Mouse (Mus musculus) embryonic facial prominence, embryonic 14.5 days (tissue): ENCODE results near the gene Gm815. TPM values are rescaled to one million over a fixed set of nuclear protein-coding genes. Genes with fewer than 3 reads are reported as not detected.
A peak's percentile ranks its signal among the peaks of the same experiment; 100 is the strongest.

Source experiments
- ATAC-seq: fragments of 200-750 bp; cut with Nextera tagmentation; 2 replicates; pipeline ENCODE4 v1.8.0; 2017; ENCODE audit warnings: low read depth, moderate number of reproducible peaks, moderate TSS enrichment
- DNase-seq: peaks from one replicate; pipeline ENCODE4 v3.0.0-alpha.2; 2015; ENCODE audit warnings: low spot score
- H3K27ac ChIP-seq: fragments of 300-500 bp; sonication (generic); replicated peaks from 2 replicates; pipeline ENCODE4 v1.5.1; 2014; ENCODE audit warnings: low read depth, mild to moderate bottlenecking, low read length, moderate library complexity
- H3K27me3 ChIP-seq: fragments of 300-500 bp; sonication (generic); replicated peaks from 2 replicates; pipeline ENCODE4 v1.6.1; 2014; ENCODE audit warnings: low read length; ENCODE audit not compliant: control insufficient read depth, insufficient read depth
- H3K36me3 ChIP-seq: fragments of 300-500 bp; sonication (generic); 2 replicates; pipeline ENCODE4 v1.6.1; 2014; ENCODE audit warnings: low read length, mixed read lengths; ENCODE audit not compliant: control insufficient read depth, insufficient read depth
- H3K4me1 ChIP-seq: fragments of 300-500 bp; sonication (generic); 2 replicates; pipeline ENCODE4 v1.6.1; 2014; ENCODE audit warnings: antibody characterized with exemption, low read length; ENCODE audit not compliant: control insufficient read depth, insufficient read depth
- H3K4me2 ChIP-seq: fragments of 300-500 bp; sonication (generic); 2 replicates; pipeline ENCODE4 v1.6.1; 2014; ENCODE audit warnings: low read depth, mild to moderate bottlenecking, low read length, moderate library complexity, mixed read lengths
- H3K4me3 ChIP-seq: fragments of 300-500 bp; sonication (generic); 2 replicates; pipeline ENCODE4 v1.5.1; 2014; ENCODE audit warnings: low read depth, mild to moderate bottlenecking, low read length
- H3K9ac ChIP-seq: fragments of 300-500 bp; sonication (generic); 2 replicates; pipeline ENCODE4 v1.6.1; 2014; ENCODE audit warnings: low read depth, mild to moderate bottlenecking, low read length, moderate library complexity, mixed read lengths
- H3K9me3 ChIP-seq: fragments of 300-500 bp; sonication (generic); 2 replicates; pipeline ENCODE4 v1.6.1; 2016; ENCODE audit warnings: low read length; ENCODE audit not compliant: control insufficient read depth
- WGBS: fragments of 180-500 bp; shearing (Covaris S2); extraction: QIAGEN DNeasy Blood & Tissue Kit; methylation state at CpG from one replicate; pipeline ENCODE4 v1.1.7; 2014; 5-methylcytosine and 5-hydroxymethylcytosine counted together
- polyA plus RNA-seq: library from polyadenylated mRNA; unstranded; fragments of >200 nt; fragmentation: Nextera tagmentation; extraction: Ambion mirVana; gene quantifications from 2 replicates; pipeline ENCODE4 v1.2.1, GENCODE M21; 2014

The Gm815 gene
- polyA plus RNA-seq, 1 experiment from 2014 or later, result not detected

DNA sequence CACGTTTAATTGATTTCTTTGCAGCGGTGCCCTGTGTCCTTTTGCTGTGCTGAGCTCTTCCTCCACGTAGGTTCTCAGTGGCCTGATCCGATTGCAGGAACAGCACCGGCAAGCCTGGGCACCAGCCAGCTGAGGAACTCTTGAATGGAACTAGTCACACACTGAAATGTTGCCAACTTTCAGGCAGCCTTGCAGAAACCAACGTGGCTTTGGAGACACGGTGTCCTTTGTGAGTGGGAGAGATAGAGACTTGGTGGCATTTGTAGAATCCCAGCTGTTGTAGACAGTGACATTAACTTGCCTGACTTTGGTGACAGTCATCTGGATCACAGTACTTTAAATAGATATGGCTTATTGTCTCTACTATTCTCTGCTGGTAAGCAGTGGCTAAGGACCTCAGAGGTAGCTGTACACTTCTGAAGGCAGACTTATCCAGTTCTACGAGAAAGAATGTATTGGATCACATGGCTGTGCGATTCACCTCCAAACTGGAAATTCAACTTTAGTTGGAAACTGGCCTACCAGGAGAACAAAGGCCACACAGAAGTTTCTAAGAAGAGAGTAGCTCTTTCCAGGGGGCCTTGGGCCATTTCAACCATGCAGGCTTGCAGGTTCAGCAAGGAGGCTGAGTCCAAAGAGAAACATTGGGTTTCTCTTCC, 5.8 kb downstream of the Gm815 start:
- Histone ChIP-seq H3K27ac (peak overlapping the region; percentile 31; the same call in 1 of the 2 replicates), H3K9me3 (0 out of 2 replicates have a peak, but pooled peaks cover 5% of the 10 kb centered on the region), H3K4me1 (0 out of 2 replicates have a peak, but pooled peaks cover 5% of the 10 kb centered on the region), H3K4me3 (no peak overlapping the region), H3K27me3 (no peaks in the 10 kb centered on the region), H3K4me2 (no peak overlapping the region), H3K9ac (no peak overlapping the region), H3K36me3 (no peaks in the 10 kb centered on the region)
- ATAC-seq, result peak; percentile 71; the same call in 1 of the 2 replicates
- peak; percentile 78 for DNase-seq
- WGBS, result 62% methylated on average over 9 of the region's 9 CpGs

GRCm38 (mm10) chr19:26892861-26893260, 7.2 kb downstream of the Gm815 start:
- 0 out of 2 replicates have a peak, but pooled peaks cover 5% of the 10 kb centered on the region for H3K9me3 ChIP-seq
- H3K27me3 ChIP-seq, result no peaks in the 10 kb centered on the region
- no peak overlapping the region for H3K4me2 ChIP-seq
- 58% methylated on average over 5 of the region's 5 CpGs for WGBS
- no peak overlapping the region for H3K27ac ChIP-seq
- 0 out of 2 replicates have a peak, but pooled peaks cover 5% of the 10 kb centered on the region for H3K4me1 ChIP-seq
- H3K9ac ChIP-seq, result no peak overlapping the region
- H3K4me3 ChIP-seq, result no peak overlapping the region
- no peak for DNase-seq
- H3K36me3 ChIP-seq, result no peaks in the 10 kb centered on the region
- ATAC-seq, result no peak

DNA sequence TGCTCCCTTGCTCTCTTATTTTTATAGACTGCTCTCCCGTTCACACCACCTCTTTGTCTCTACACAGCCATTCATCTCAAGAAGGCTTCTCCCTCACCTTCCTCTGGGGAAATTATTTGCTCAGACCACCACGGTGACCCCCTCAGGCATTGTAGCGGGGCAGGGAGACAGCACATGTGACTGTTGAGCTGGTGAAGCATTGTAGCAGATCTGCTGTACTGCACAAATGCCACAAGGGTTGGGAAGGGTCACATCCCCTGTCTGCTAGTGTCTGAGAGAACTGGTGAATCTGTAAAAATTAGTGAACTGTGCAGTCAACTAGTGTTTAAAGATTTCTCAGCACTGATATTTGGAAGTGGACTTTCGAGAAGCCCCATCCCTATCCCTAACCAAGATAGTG, 16.5 kb downstream of the Gm815 start:
- Histone ChIP-seq H3K27ac (no peak overlapping the region), H3K4me1 (no peaks in the 10 kb centered on the region), H3K27me3 (no peaks in the 10 kb centered on the region), H3K9me3 (no peaks in the 10 kb centered on the region), H3K9ac (no peak overlapping the region), H3K4me2 (no peak overlapping the region), H3K4me3 (no peak overlapping the region), H3K36me3 (no peaks in the 10 kb centered on the region)
- WGBS, result 51% methylated on average over 4 of the region's 4 CpGs
- DNase-seq (no peak), ATAC-seq (no peak)

- WGBS, result 46% methylated on average over 1 of the region's 1 CpGs
- Histone ChIP-seq H3K27ac (no peak overlapping the region), H3K4me3 (no peak overlapping the region), H3K4me1 (no peaks in the 10 kb centered on the region), H3K27me3 (no peaks in the 10 kb centered on the region), H3K9ac (no peak overlapping the region), H3K4me2 (no peak overlapping the region), H3K36me3 (no peaks in the 10 kb centered on the region), H3K9me3 (no peaks in the 10 kb centered on the region)
- DNase-seq, result peak; percentile 19
- no peak for ATAC-seq
Observed at GRCm38 (mm10) chr19:26914245-26914644, 28.6 kb downstream of the Gm815 start.

GRCm38 (mm10) chr19:26920816-26921215, 35.1 kb downstream of the Gm815 start:
- DNase-seq (peak; percentile 17), ATAC-seq (no peak)
- no peak overlapping the region for H3K4me3 ChIP-seq
- no peak overlapping the region for H3K27ac ChIP-seq
- WGBS, result 46% methylated on average over 2 of the region's 2 CpGs
- H3K36me3 ChIP-seq, result no peaks in the 10 kb centered on the region
- H3K9ac ChIP-seq, result no peak overlapping the region
- H3K27me3 ChIP-seq, result no peaks in the 10 kb centered on the region
- no peaks in the 10 kb centered on the region for H3K9me3 ChIP-seq
- H3K4me1 ChIP-seq, result no peaks in the 10 kb centered on the region
- H3K4me2 ChIP-seq, result no peak overlapping the region

DNA sequence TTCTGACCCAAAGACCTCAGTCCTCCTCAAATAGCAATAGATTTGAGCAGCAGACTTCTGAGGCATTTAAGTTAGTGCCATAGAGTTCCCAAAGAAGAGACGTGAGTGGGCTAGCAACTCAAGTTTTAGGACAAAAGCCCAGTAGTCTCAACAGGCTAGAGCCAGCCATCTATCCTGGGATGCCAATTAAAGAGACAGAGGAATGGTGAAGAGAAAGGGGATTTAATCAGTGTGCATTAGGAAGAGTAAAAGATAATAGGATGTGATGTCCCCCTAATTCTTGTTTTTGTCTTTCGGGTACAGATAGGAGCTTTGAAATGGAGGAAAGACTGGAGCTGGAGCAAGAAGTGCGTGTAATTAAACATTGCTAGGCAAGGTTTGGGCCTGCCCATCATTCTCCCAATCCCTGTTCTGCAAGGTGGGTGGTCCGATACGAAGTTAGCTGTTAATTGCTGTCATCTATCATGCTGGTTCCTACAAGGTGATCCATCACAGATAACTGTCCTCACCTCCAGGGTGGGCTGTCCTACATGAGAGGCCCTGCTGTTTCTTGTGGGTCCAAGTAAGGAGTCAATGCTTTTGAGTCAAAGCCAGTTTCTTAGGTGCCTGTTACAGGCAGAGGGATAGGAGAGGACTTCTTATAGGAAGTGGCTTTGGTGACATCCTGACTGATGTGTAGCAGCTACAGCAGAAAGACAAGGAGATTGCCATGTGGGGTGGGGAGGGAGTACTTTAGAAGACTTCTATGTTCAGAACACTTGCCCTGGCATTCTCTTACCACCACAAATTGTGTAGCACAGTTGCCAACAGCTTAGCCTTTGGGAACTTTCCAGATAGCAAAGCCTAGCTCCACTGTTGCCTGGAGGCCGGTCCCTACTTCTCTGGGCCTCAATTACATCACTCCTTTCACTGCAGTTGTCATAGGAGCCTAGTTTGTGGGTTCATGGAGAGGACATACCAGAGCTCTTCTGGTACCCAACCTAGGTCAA, 44.9 kb downstream of the Gm815 start:
- no peaks in the 10 kb centered on the region for H3K9me3 ChIP-seq
- WGBS, result 70% methylated on average over 6 of the region's 6 CpGs
- no peaks in the 10 kb centered on the region for H3K36me3 ChIP-seq
- DNase-seq (peak; percentile 42), ATAC-seq (peak; percentile 37; the same call in 1 of the 2 replicates)
- H3K4me2 ChIP-seq, result no peak overlapping the region
- H3K27me3 ChIP-seq, result no peaks in the 10 kb centered on the region
- H3K27ac ChIP-seq, result no peak overlapping the region
- H3K4me3 ChIP-seq, result no peak overlapping the region
- no peaks in the 10 kb centered on the region for H3K4me1 ChIP-seq
- no peak overlapping the region for H3K9ac ChIP-seq

DNA sequence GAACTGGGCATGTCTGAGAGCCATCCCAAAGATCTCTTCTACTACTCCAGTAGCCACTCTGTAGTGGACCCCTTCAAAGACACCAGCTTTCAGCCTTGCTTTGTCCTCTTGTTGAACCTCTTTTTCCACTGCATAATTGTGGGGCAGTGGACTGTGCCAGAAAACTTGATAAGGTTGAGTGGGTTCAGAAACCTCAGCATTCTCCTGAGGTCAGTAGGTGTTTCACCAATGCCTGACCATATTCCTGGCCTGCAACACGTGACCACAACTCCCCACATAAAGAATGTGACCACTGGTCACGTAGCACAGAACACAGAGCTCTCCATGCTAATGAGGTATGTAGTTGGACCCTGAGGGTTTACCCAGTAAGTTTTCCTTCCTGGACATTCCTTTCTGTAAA, 48.5 kb downstream of the Gm815 start:
- H3K4me1 ChIP-seq, result peaks cover 5% of the 10 kb centered on the region; the same call in 1 of the 2 replicates
- no peak overlapping the region for H3K4me2 ChIP-seq
- H3K9me3 ChIP-seq, result no peaks in the 10 kb centered on the region
- H3K9ac ChIP-seq, result no peak overlapping the region
- H3K36me3 ChIP-seq, result no peaks in the 10 kb centered on the region
- WGBS, result 54% methylated on average over 2 of the region's 2 CpGs
- ATAC-seq (no peak), DNase-seq (no peak)
- H3K4me3 ChIP-seq, result no peak overlapping the region
- H3K27ac ChIP-seq, result no peak overlapping the region
- no peaks in the 10 kb centered on the region for H3K27me3 ChIP-seq
